Mouse (Mus musculus) gastrocnemius, postnatal 14 days (tissue): ENCODE measurements around the gene Gopc. TPM values are rescaled to one million over a fixed set of nuclear protein-coding genes. Genes with fewer than 3 reads are reported as not detected.
A peak's percentile ranks its signal among the peaks of the same experiment; 100 is the strongest.
"Not testable (repeated sequence)": the region's sequence is repeated elsewhere in the genome, so short reads cannot be mapped to it uniquely, and the experiment has no call there.

Experiments used
- DNase-seq: peaks from one replicate; pipeline ENCODE4 v3.0.0; 2021; ENCODE audit warnings: mixed read lengths
- intact Hi-C: fragments of 180-260 bp; cut with DNase I; formaldehyde crosslinking; loops from one replicate; pipeline ENCODE4 v1.15.1; 2025; ENCODE audit warnings: low total_unique reads
- total RNA-seq, 2 experiments: library from RNA; stranded (reverse); gene quantifications; 2 replicates each; pipeline ENCODE4 v1.2.3; 2021

Gene Gopc
- total RNA-seq, 2 experiments from 2014 or later, result 10.4 to 11.3 TPM

DNA sequence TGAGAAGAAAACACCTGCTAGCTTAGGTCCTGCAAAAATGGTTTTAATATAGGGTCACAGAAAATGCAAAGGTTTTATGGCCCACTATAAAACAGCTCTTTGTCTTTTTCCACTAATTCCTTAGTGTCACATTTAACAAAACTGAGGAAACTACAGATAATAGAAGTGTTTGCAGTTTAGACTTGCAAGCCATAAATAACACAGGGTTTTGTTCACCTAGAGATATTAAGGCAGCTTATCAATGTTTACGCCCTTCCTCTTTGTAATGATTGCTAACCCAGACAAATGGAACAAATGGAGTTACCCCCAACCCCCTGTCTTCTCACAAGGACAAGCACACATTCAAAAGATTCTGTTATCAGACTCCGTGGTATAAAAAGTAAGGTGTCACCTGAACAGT lies 9.3 kb upstream of the Gopc start:
- intact Hi-C loops, result no loop called here
- DNase-seq, result no peak

DNA sequence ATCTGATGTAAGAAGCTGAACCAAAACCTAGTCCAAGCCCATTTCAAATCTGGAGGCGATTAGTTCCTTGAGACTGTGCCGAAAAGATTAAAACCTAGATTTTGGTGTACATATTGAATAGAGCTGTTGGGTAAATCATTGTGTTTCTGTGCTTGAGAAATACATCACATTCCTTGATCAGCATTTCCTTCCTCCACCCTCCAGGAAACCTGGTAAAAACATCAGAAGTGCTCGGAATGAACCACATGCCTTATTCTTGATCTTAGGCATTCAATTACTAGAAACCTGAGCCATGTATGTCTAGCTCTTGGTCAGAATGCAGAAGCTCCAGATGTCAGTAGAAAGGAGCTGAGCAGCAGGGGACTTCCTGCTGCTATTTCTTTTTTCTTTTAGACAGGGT lies 7.5 kb upstream of the Gopc start:
- no peak for DNase-seq
- intact Hi-C loops, result loop anchor here (5.0 to 10.0 kb wide), 2 partner anchors 172 to 285 kb away; no protein-coding TSS in a partner anchor

DNA sequence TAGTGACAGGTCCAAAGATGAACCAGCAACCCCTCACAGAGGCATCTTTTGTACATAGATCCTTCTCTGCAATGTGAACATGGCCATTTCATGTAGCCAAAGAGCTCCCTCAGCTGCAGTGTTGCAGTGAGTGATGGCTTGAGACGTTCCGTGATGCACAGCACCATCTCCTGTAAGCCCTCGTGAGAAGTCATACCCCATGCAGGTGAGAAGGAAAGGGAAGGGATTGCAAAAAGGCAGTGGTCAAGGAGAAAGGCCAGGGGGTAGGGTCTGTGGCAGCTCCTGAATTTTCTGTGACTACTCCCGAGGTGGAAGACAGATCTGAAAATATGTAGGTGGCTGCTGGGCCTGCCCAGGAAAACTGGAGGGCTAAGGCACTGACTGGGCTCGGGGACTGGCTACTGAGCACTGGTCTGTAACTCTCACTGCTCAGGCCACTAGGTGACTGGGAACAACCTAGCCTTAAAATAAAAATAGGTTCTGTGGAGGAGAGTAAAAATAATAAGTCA lies 7.1 kb upstream of the Gopc start, which contains the start of gene Nepn:
Nepn (plus strand) TSS at position 51 of the 509 bp plus-strand sequence.
- intact Hi-C loops, result loop anchor here (5.0 to 10.0 kb wide), 2 partner anchors 172 to 284 kb away; no protein-coding TSS in a partner anchor
- DNase-seq, result no peak

DNA sequence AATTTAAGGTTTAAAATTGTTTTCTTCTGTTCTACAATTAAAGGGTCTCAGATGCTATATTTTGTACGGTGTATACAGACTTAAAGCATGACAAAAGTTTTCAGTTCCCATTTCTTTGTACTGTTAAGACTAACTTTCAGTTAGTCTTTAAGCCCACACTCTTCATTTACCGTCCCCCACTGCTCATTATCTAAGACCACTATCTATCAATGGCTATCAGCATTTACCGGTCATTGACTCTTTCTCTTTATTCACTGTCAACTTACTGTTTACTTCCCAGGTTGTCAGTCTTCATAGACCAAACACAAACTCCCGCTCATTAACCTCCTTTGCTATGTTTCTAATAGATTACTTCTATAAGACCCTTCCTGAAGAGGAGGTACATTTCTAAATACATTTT lies 5.3 kb upstream of the Gopc start:
- DNase-seq, result no peak
- intact Hi-C loops, result loop anchor here (5.0 to 10.0 kb wide), 2 partner anchors 170 to 282 kb away; no protein-coding TSS in a partner anchor

DNA sequence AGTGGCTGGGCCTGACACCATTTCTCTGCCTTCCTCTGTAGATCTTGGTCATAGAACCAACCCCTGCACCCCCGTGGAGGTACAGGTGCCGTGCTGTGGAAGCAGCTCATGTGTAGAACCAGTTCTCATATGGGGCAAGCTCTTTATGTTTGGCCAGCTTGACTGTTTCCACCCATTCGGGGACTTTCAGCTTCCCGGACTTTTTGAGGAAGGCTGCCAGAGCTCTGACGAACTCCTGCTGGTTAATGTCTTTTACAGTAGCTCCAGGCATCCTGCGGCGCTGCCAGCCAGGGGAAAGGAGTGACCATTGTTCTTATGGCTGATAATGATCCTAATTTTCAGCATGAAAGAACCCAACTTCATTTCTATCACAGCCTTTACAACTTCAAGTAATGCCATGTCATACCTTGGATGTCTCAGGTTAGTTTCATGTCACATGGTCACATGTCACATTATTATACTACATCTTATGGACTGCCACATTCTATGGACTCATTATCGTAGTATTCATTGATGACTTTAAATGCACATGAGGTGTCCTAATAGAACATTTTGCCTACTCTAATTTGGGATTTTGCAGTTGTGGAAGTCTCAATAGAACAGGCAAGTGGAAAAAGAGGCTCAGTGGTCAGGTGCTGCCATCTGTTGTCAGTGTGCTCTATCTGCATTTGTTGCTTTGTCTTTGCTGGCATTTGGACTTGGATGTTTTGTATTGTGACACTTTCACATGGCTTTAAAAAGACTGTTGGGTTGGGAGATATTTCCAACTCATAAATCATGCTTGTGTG lies 3.1 kb upstream of the Gopc start:
- intact Hi-C loops, result loop anchor here (5.0 to 10.0 kb wide), 2 partner anchors 168 to 280 kb away; no protein-coding TSS in a partner anchor
- peak; percentile 29 for DNase-seq

DNA sequence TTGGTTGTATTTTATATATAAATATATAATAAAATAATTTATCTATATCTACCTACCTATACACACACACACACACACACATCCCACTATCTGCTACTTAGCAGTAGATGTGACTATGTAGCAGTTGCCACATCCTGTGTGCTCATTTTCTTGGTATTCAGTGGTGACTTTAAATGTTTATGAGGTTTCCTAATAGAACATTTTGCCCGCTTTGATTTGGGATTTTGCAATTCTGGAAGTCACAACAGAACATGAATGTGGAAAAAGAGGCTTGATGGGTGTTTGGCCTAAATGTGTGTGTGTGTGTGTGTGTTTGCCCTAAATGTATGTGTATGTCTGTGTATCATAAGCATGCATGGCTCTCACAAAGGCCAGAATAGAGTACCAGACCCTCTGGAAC lies 1.6 kb upstream of the Gopc start:
- intact Hi-C loops, result loop anchor here (10.0 kb wide), 1 partner anchor 279 kb away; no protein-coding TSS in a partner anchor

DNA sequence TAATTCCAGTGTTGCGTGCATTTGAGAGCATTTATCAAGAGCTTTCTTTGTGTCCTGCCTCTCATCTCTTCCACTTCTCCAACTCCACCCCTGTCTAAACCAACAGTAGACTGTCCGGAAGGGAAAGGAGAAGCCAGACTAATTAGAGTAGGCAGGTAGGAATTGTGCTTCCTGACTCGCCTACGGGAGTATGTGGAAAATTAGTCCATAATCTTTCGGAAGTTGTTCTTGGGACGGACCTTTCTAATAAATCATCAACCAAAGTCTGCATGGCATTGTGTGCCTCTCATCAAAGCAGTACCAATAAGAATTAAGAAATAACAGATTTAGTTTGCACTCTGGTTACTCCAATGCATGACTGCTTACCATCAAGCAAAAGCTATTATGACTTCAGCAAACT lies 1.1 kb upstream of the Gopc start:
- intact Hi-C loops, result loop anchor here (10.0 kb wide), 1 partner anchor 278 kb away; no protein-coding TSS in a partner anchor
- no peak for DNase-seq

More for the DNA sequence above, 1.6 kb upstream of the Gopc start:
- no peak for DNase-seq

DNA sequence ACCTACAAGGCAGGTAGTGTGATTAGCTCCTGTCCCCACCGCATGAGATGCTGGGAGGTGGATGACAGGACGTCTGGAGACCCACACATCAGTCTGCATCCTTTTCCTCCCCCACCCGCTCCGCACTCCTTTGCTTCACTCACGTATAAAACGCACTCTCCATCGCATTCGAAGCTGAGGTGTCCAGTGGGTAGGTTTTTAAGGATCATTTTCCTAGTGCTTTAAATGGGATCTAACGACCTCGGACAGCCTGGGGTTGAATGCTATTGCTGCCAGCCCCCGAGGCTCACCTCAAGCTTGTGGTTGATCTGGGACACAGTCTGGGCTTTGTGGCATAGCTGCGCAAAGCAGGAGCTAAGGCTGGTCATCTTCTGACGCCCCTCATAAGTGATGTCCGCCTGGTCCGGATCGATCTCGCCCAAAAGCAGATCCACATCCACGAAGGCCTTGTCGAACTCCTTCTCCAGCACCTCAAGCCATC lies 563 bp downstream of the Gopc start:
- DNase-seq, result no peak

DNA sequence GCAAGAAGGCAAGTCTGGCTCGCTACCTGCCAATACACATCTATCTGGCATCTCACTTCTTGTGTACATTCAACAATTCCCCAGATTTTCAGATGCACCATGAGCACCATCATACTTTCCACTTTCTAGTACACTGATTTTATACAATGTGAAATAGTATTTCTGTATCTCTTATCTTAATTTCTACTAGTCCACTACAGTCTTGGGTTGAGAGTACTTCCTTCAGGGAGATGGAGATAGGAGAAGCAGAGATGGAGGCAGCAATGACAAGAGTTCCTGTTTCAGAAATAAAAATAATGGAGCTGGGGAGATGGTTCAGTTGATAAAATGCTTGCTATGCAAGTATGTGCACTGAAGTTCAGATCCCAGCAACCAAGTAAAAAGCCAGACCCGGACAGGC lies 4.1 kb downstream of the Gopc start:
- DNase-seq, result no peak
- intact Hi-C loops, result no loop called here

More for the DNA sequence above, 563 bp downstream of the Gopc start:
- intact Hi-C loops, result loop anchor here (10.0 kb wide), 1 partner anchor 277 kb away; no protein-coding TSS in a partner anchor

DNA sequence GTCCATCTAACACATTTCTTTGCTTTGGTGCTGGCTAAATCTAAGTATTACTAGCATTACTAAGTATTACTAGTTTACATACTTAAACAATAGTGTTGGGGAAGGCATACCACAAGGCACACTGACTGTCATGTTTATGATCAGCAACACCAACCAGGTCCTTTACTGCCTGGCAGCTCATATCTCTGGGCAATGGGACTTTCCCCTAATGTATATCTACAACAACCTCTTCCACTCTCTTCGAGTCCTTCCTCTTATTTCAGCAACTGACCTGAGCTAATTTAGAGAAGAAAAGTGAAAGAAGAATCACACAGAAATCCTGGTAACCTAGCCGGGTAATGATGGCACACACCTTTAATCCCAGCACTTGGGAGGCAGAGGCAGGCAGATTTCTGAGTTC lies 5.5 kb downstream of the Gopc start:
- no peak for DNase-seq
- intact Hi-C loops, result no loop called here

DNA sequence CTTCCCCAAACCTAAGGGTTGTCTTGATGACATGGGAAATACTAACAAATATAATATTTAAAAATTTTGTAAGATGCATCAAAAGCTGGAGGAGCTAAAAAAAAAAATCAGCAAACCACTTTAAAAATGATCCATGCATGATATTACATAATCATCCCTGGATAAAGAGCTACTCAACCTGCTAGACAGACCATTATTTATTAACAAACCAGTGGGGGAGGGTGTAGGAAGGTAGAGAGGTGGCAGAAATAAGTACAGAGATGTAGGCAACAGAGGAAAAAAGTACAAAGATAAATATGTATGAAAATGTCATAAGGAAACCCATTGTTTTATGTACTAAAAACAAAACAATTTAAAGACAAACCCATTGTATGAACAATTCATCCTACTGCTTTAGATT lies 7.3 kb downstream of the Gopc start:
- intact Hi-C loops, result no loop called here
- no peak for DNase-seq

DNA sequence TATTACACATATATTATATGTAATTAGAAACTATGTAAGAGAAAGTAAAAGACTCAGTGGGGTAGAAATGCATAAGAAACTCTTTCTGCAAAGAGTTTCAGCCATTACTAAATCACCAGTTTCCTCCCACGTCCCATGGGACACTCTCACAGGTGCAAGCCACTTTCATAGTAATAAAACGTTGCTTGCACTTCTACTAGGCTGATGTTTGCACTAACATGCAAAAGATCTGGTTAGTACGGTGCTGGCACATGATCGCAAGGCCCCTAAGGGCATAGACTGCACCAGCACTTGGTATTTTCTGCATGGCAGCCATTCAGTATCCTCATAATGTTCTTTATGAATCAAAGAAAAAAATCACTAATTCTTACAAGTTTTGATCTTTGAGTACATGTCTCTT lies 8.1 kb downstream of the Gopc start:
- intact Hi-C loops, result no loop called here
- no peak for DNase-seq

DNA sequence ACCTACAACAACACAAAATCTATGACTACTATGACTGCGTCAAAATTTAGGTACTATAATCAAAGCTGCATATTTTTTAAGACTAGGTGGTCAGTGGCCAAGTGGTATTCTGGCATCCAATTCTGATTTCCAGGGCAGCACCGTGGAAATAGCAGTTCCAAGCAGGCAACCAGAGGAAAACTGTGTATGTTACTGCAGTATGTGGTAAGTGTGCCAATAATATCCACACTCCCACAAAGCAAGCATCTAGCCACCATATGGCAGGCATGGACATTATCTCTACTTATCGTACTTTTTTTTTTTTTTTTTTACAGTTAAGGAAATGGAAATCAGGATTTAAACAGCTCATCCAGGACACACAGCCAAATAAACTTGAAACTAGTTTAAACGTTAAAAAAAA lies 13.5 kb downstream of the Gopc start:
- intact Hi-C loops, result no loop called here
- DNase-seq, result no peak

DNA sequence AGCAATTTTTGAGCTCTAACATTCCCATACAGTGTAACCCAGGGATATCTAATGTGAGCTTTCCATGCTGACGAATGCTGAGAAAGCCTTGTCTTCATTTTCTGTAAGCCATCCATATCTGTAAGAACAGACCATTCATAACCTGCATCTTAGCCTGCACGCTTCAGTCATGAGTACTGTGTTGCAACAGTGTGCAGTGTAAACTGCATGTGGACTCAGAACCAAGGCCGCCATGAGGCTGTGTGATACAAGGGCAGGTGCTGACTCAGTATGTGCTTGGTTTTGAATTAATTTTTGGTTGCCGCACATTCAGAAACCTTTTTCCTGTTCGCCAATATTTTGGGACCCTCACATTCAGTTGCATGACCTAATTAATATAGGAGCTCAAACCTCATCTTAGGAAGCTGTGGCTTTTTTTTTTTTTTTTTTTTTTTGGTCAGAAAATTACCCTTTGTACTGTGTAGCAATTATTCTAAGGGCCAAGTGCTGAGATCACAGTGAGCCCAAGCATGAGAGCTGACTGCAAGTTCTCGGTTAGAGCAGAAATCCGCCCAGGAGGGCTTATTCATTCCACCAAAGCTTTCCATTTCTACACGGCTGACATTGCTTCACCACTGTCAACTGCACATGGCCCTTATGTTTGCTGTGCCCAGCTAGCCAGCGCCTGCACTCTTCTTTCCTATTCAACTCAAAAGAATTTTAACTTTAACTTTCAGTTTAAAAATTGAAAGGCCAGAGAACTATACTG lies 20.9 kb downstream of the Gopc start:
- intact Hi-C loops, result no loop called here
- DNase-seq, result no peak

DNA sequence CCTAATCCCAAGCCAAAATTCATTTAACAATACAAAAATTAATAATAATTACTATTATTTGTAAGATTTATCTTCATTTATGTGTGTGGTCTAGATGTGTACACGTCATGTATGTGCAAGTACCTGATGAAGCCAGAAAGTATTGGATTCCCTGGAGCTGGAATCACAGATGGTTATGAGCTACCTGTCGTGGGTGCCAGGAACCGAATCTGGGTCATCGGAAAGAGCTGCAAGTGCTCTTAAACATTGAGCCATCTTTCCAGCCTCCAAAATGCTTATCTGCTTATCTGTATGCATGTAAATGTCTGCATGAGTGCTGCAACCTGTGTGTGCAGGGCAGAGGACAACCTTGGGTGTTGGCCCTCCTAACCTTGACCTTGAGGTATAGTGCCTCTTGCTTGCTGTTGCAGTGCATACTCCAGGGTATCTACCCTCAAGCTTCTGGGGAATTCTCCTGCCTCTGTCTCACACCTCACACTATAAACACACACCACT lies 21.6 kb downstream of the Gopc start:
- intact Hi-C loops, result no loop called here
- no peak for DNase-seq

DNA sequence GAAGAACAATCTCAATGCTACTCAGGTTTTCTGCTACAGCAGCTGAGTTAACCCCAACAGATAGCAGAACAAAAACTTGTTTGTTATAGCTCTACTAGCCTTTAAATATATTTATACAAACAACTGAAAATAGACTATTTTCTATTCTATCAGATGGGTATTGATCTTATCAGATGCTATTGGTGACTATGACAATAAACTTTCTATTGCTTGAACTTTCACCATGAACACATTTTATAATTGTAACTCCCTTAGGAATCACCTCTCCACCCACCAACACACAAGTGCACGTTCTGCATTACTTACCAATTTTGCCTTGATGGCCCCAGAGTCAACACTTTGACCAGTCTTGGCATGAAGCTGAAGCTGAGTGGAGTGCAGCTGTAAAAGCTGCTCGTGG lies 23.5 kb downstream of the Gopc start, which contains the start of gene Gm26741:
Gm26741 (plus strand) TSS at position 301 of the 400 bp plus-strand sequence.
- intact Hi-C loops, result no loop called here
- no peak for DNase-seq

DNA sequence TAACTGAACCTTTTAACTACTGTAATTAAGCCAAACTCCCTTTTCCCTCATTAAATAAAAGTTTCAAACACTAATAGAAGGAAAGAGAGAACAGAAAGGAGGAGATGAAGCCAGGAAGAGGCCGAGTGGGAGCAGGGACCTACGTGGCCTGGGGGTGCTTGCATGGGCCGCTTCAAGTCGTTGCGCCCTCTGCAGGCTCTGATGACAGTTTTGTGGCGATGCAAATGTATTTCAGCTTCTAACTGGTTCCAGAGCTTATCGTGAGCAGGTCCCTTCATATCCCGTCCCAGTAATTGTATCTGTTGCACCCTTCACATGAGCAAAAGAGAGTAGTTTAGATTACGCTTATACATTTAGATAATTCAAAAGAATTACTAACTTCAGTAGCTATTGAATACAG lies 28.7 kb downstream of the Gopc start:
- intact Hi-C loops, result no loop called here
- DNase-seq, result no peak

DNA sequence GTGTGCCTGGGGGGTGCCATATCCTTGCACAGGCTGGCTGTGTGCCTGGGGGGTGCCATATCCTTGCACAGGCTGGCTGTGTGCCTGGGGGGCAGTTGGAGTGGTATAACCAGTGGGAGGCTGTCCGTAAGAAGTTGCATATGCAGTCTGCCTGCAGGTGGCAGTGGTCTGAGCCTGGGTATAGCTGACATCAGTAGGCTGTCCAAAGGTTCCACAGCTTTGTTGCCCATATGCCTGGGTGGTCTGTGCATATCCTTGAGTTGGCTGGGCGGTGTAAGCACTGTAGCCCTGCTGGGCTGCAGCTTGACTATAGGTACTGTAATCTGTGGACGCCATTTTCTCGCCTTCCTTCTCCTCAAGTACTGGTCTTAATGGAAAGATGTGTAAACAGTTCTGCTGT lies 38.6 kb downstream of the Gopc start:
- DNase-seq, intact Hi-C loops: not testable (repeated sequence)

DNA sequence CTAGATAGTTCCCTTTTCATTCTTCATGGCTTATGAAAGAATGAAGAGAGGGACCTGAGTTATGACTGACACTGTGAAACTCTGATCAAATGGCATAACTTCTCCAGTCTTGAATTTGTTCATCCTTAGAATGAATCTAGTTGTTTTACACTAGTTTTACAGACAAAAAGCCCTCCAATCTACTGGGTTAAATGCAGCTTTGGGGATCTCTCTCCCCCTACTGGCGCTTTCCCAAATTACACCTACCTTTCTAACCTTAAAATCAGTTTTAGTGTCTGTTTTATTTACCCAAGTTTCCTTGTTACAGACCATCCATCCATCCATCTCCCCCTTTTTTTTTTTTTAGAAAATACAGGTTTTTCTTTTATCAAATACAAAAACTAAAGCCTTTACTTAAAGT lies 50.9 kb downstream of the Gopc start:
- intact Hi-C loops, result no loop called here

DNA sequence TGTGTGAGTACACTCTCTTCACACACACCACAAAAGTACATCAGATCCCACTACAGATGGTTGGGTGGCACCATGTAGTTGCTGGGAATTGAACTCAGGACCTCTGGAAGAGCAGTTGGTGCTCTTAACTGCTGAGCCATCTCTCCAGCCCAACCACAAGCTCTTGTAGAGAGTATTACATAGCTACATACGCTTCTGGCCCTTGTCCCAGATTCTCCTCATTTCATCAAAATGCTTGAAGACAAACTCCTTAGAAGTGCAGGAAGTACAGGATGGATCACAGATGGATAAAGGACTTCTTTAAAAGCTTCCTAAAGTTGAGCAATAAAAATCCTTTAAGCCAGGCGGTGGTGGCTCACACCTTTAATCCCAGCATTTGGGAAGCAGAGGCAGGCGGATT lies 60.0 kb downstream of the Gopc start:
- intact Hi-C loops, result no loop called here
- no peak for DNase-seq

More for the DNA sequence above, 50.9 kb downstream of the Gopc start:
- no peak for DNase-seq
